Mouse (Mus musculus): Measurements from ENCODE around the gene Man2c1.

DNA sequence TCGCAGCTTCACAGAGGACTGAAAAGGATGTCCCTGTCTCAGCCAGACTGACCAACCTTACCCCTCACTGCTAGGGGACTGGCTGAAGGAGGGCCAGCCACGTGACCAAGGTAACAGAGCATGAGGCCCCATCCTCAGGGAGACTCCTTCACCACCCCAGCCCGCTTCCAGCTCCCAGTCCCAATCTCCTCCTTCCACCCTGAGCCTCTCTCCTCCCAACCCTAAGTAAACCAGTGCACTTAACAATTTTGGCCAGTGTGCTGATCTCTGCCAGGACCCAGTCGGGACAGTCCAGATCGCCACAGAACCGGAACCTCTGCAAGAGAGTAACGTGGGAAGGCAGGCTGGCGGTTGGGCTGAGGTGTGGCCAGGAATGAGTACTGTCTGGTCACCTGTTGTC is 26.3 kb downstream of the Man2c1 start:
- no peak for TF ChIP-seq CTCF (IDR thresholded peaks at IDR 0.05; ENCODE audit: borderline replicate concordance, control insufficient read depth, extremely low read depth, insufficient read depth, low read length, poor library complexity)
- no peak for TF ChIP-seq POLR2A (IDR thresholded peaks at IDR 0.05; ENCODE audit: control insufficient read depth, extremely low read depth, insufficient read depth, low read length, poor library complexity)

Measured in thymus, adult 2 months (tissue).